Mouse (Mus musculus) spleen, postnatal 4 days (tissue): Measurements from ENCODE around the gene Gm27021.

Experiments used
- DNase-seq, 2 experiments: peaks; one replicate each; pipeline ENCODE4 v3.0.0; 2022; ENCODE audit warnings: low spot score in 2 of 2

Gene Gm27021

DNA sequence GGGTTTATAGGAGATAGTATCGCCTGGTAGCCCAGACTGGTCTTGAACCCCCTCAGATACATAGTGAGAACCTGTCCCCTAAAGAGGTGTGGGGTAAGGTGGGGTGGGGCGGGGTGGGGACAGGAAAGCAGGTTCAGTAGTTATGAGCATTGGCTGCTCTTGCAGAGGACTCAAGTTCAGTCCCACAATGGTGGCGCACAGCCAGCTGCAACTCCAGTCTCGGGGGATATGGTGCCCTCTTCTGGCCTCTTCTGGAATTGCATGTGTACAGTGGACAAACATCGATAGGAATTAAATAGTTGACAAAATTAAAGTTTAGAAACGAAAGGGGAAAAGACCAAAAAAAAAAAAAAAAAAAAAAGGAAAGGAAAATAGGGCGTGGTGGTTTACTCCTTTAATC, 68.4 kb downstream of the Gm27021 start:
- DNase-seq: peak; percentile 79 to 94

GRCm38 (mm10) chr8:120598579-120598978, 69.3 kb downstream of the Gm27021 start:
- no peak for DNase-seq

DNA sequence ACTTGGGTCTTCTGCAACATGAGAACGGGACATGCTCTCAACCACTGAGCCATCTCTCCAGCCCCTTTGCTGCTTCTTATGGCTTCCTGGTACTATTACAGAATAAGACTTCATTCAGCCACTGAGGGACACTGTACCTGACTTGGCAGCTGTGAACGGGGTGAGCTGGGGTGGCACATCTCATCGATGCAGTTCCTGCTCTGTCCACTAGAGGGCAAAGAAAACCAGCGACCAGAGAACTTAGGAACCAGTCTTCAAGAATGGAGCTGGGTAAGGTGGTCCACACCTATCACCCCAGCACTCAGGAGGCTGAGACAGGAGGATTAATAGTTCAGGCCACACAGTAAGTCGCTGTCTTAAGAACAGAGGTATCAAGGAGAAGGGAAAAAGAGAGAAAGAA, 71.9 kb downstream of the Gm27021 start:
- peak; percentile 65 to 88 for DNase-seq

- peak in 1 of 2 experiments; percentile 73 for DNase-seq
These were observed 73.3 kb downstream of the Gm27021 start for GRCm38 (mm10) chr8:120594571-120594970.

DNA sequence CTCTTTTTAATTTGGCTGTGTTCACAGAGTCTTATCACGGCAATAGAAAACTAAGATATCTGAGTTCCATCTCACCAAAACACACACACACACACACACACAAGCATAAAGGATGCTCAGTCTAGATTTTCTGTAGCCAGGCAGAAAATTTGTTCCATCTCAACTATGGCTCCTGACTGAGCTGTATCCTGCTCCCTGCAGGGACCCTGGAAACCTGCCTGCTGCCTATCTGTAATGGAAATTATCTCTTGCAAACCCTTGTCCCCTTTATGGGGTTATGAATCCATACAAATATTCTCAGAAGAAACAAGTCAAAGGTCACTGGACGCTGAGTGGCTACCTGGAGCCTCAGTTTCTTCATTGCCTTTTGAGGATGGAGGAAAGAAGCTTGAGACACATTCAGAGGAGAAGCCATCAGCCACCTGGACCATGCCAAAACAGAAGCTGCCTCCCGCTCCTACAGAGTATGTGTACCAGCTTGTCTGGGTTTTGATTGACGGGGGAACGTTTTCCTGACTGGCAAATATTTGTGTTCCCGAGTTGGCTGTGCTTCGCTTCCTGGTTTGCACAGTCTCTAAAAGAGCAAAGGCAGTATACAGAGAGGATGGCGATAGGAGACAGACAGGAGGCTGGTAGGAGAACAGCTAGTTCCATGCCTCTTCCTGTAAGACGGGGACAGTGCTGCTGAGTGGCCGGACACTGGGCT, 76.1 kb downstream of the Gm27021 start:
- DNase-seq: no peak

DNA sequence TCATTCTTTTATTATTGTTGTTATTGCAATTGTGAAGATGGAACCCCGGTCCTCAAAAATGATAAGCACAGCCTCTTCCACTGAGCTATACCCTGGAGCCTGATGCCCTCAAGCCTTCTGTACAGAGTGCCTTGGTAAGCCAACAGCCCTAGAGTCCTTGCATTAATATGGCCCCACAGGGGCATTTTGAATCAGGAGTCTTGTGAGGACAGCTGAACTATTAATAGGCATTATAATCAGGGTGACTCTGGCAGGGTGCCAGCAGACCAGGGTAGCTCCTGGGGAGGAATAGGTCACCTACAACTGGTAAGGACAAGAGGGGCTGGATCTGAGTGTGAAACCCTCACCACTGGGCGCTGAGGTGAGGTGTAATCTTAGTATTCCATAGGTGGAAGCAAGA, 78.0 kb downstream of the Gm27021 start:
- no peak for DNase-seq

GRCm38 (mm10) chr8:120588908-120589771, 78.7 kb downstream of the Gm27021 start, which contains the start of gene Gins2:
Gene Gins2, minus strand, starts transcription at chr8:120589304.
- peak; percentile 99 for DNase-seq

DNA sequence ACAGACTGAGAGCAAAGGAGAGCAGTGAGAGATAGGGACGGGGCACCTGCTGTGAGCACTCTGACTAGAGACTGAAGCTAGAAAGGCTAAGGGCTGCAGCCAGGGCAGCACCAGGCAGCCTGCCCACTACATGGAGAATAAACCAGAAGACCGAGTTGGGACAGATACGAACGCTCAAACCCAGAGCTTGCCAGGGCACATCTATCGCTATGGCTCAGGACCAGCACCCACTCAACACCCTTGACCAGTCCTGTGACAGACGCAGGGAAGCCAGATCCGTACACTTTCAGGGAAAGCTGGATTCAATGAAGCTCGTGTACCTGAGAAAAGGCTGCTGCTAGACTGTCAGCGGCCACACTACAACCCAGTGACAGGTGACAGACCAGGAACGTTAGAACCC, 82.4 kb downstream of the Gm27021 start:
- DNase-seq: no peak

DNA sequence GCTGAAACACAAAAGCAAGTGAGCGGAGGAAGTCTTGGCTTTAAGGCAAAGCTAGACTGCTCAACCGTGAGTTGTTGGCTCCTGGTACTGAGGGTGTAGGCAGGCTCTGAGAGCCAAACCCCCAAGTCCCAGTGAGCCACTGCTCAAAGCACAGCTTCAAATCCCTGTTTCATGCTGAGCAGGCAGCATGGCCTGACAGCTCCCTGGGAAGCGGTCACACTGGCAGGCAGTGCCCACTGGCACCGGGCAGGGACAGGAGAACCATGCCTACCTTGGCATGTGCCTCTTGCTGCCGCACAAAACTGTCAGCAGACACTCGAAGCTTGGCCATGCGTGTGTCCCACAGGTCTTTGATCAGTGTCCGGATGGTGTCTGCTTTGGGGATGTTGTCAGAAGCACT, 86.1 kb downstream of the Gm27021 start:
- DNase-seq: no peak

DNA sequence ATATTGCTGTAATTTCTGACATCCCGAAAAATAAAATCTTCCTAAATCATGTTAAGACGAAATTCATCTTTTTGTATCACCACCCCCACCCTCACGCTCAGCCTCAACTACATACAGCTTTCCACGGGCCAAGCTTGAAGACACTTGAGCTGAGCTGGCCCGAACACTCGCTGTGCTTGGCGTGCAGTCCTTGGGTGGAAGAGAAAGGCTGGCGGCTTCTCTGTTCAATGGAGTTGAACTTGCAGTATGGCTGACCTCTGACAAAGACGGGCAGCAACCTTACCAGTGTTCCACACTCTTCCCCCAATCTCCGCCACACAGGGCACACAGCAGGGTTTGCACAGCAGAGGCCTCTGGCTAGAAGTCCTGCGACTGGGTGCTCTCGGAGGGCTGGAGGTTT, 86.5 kb downstream of the Gm27021 start:
- no peak for DNase-seq

DNA sequence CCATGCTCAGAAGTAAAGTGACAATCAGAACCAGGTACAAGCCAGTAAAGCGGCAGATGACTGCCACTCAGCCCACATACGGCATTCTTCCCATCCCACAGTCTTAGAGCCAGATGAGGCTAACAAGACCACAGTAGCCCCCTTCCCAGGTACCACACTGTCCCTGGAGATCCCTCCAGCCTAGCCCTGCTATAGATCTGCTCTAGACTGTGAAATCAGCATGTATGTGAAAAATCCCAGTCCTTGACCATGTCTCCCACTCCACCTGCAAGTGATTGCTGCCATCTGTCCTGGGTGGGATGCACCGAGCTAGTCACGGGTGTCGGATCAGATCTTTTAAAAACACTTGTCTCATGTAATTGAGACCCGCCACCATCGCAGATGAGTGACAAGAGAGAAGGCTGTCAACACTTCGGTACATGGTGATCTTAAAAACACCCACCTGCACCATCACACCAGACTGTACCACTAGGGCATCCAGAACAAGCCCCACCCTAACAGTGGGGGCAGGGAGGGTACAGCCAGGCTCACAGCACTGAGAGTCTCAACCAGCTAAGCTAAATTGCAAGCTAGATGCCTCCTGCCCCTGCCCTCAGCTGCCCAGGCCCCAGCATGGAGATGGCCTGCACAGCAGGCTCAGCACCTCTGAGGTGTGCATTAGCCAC, 87.4 kb downstream of the Gm27021 start:
- DNase-seq: no peak

GRCm38 (mm10) chr8:120577821-120578220, 90.1 kb downstream of the Gm27021 start:
- DNase-seq: no peak

GRCm38 (mm10) chr8:120575801-120576200, 92.1 kb downstream of the Gm27021 start:
- DNase-seq: no peak

- DNase-seq: no peak
These were observed 92.9 kb downstream of the Gm27021 start for GRCm38 (mm10) chr8:120574941-120575340.

DNA sequence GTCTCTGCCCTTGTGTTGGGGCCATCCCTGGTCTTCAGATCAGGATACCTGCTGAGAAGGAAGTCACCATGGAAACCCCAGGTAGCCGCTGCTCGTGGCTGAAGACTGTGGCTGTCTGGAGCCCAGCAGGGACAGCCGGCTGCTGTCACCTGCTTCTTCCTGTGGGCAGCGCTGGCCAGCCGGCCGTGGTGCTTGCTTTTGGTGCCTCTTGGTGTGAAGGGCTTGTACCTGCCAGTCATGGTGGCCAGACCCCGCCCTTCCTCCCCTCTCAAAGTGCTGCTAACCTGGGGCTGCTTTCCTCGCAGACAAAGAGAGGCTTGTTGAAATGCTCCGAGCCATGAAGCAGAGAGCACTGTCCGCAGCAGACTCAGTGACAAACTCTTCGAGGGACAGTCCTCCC, 94.0 kb downstream of the Gm27021 start:
- no peak for DNase-seq

GRCm38 (mm10) chr8:120572534-120572933, 95.3 kb downstream of the Gm27021 start:
- peak; percentile 66 to 84 for DNase-seq

DNA sequence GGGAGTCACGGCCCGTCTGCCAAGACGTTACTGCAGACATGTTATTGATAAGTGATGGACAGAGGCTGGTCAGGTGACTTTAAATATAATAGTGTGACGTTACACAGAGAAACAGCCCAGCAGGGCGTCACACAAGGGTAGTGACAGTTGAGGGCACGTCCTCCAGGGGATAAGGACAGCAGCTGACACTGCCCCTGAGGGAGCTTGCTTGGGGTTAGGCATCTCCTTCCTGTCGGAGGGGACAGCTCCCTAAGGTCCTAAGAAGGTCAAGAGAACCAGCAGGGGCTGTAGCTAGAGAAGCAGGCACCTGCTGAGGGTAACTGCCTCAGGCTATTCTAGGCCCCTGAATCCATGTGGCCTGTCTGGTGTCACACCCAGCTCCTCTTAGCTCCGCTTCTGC, 96.3 kb downstream of the Gm27021 start:
- no peak for DNase-seq

DNA sequence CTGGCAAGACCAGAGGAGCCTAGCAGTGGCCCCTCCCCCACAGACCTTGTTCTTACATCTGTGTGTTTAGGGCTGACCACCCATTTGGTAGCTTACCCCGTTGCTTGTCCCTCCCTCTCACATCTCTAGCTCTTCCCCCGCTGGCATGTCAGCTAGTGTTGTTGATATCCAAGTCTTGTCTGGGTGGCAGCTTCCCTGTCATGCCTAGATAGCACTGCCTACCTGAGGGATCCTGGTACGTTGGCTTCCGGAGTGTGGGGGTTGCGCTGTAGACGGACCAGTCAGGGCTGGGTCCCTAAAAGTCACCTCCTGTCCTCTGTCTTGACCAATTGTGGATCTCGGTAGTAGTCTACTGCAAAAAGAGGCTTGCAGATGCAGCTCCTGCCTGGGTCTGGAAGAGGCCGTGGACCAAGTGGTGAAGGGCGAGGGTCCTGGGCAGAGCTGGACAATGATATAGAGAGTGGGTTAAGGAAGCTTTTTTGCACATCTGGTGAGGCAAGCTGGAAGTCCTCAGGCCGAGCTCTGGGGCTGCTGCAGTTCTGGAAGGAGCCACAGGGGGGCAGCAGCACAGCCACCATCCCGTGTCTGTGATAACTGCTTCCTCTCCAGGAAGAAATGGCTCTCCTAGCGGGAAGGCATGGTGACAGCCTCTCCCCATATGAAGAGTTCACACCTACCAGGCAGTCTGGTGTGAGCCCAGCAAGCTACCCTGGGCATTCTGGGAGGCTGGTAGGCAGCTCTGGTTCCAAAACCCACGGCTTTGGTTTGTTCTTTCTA, 97.8 kb downstream of the Gm27021 start:
- peak; percentile 80 to 92 for DNase-seq

DNA sequence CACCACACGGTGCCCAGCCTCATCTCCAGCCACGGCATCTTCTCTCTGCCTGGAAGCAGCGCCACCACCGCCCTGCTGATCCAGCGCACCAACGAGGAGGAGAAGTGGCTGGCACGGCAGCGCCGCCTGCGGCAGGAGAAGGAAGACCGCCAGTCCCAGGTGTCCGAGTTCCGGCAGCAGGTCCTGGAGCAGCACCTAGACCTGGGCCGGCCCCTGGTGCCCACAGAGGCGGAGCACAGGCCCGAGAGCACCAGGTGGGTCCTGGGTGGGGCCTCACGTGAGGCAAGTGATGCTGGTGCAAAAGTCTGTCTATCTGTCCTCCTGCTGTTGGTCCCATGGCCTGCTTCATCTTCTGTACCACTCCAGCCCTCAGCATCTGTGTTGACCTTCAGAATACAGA, 98.8 kb downstream of the Gm27021 start:
- DNase-seq: no peak

- no peak for DNase-seq
These were observed 99.6 kb downstream of the Gm27021 start for GRCm38 (mm10) chr8:120568164-120568798.

- DNase-seq: no peak
These were observed 100.1 kb downstream of the Gm27021 start for GRCm38 (mm10) chr8:120567731-120568130.
